Mouse (Mus musculus) neural tube, embryonic 12.5 days (tissue): ENCODE results near the gene Shld2. TPM values are rescaled to one million over a fixed set of nuclear protein-coding genes. Genes with fewer than 3 reads are reported as not detected.

ENCODE experiments used
- ATAC-seq: fragments of 200-750 bp; cut with Nextera tagmentation; 2 replicates; pipeline ENCODE4 v1.8.0; 2017; ENCODE audit warnings: low read depth, mild to moderate bottlenecking, moderate TSS enrichment, moderate library complexity; ENCODE audit not compliant: low FRiP score
- H3K27ac ChIP-seq: fragments of 300-500 bp; sonication (generic); 2 replicates; pipeline ENCODE4 v1.5.1; 2016
- H3K27me3 ChIP-seq: fragments of 300-500 bp; sonication (generic); replicated peaks from 2 replicates; pipeline ENCODE4 v1.6.1; 2016; ENCODE audit warnings: mild to moderate bottlenecking
- H3K36me3 ChIP-seq: fragments of 300-500 bp; sonication (generic); 2 replicates; pipeline ENCODE4 v1.6.1; 2016; ENCODE audit warnings: mild to moderate bottlenecking
- H3K4me1 ChIP-seq: fragments of 300-500 bp; sonication (generic); 2 replicates; pipeline ENCODE4 v1.6.1; 2016
- H3K4me2 ChIP-seq: fragments of 300-500 bp; sonication (generic); replicated peaks from 2 replicates; pipeline ENCODE4 v1.6.1; 2016; ENCODE audit warnings: mild to moderate bottlenecking
- H3K4me3 ChIP-seq: fragments of 300-500 bp; sonication (generic); 2 replicates; pipeline ENCODE4 v1.5.1; 2016
- H3K9ac ChIP-seq: fragments of 300-500 bp; sonication (generic); 2 replicates; pipeline ENCODE4 v1.6.1; 2016; ENCODE audit warnings: mild to moderate bottlenecking
- H3K9me3 ChIP-seq: fragments of 300-500 bp; sonication (generic); 2 replicates; pipeline ENCODE4 v1.6.1; 2016; ENCODE audit warnings: mild to moderate bottlenecking
- WGBS: fragments of 180-500 bp; shearing (Covaris S2); methylation state at CpG from one replicate; pipeline ENCODE4 v1.1.7; 2016; 5-methylcytosine and 5-hydroxymethylcytosine counted together
- polyA plus RNA-seq: library from polyadenylated mRNA; unstranded; fragments of >200 nt; fragmentation: Nextera tagmentation; extraction: Ambion mirVana; gene quantifications from 2 replicates; pipeline ENCODE4 v1.2.1, GENCODE M21; 2016

Gene Shld2
- polyA plus RNA-seq, 1 experiment from 2014 or later, result 7.2 TPM

DNA sequence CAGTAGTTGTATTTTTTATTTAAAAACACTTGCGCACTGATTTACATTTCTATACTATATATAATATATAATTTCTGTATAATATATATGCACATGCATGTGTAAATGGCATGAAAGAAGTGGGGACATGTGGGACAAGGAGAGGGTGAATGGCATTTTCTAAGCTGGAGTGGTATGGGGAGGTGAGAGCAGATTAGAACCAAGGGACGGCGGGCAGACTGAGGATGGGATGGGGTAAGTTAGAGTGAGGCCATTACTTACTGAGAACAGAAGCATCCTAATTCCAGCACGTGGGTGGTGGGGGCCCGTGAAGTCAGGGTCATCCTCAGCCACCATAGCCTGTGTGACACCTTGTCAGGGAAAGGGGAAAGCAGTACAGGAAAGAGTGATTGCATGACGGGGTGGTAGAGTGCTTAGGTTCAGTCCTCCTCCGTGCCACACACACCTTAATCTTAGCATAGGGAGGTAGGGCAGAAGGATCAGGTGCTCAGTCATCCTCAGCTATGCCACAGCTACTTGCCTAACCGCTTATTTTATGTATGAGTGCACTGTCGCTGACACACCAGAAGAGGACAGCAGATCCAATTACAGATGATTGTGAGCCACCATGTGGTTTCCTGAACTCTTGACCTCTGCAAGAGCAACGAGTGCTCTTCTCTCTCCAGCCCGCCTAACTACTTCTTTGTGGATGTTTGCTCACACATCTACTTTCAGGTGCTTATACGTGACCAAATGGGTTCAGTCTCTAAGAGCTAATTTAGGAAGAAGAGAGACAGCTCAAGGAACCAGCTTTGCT lies 35.7 kb upstream of the Shld2 start:
- no peaks in the 10 kb centered on the region for H3K27me3 ChIP-seq
- no peak overlapping the region for H3K9ac ChIP-seq
- peaks cover 29% of the 10 kb centered on the region for H3K36me3 ChIP-seq
- H3K4me1 ChIP-seq, result no peaks in the 10 kb centered on the region
- ATAC-seq, result 0 out of 2 replicates have a peak, but pooled peaks have one; percentile 33
- WGBS, result 54% methylated on average over 12 of the region's 12 CpGs
- H3K27ac ChIP-seq, result no peak overlapping the region
- no peak overlapping the region for H3K4me2 ChIP-seq
- no peaks in the 10 kb centered on the region for H3K9me3 ChIP-seq
- no peak overlapping the region for H3K4me3 ChIP-seq

DNA sequence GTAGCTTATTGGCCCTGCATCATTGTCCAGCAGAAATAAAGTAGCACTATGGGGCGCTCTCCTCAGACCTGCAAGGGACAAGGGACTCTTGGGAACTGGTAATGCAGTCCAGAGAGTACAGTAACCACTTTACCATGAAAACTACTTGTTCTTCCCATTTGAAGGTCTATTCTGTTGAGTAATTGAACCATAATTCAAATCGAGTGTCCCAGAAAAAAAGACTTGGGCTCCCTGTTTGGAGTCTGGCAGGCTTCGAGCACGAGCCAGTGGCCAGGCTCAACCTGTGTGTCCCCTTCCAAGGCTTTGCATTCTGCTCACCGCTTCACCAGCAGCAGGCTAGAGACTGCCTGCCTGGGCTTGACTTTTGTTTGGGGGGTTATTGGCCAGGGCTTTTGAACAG lies 34.1 kb upstream of the Shld2 start:
- Histone ChIP-seq H3K27me3 (no peaks in the 10 kb centered on the region), H3K9ac (no peak overlapping the region), H3K36me3 (peaks cover 42% of the 10 kb centered on the region), H3K4me2 (no peak overlapping the region), H3K4me3 (no peak overlapping the region), H3K27ac (no peak overlapping the region), H3K4me1 (no peaks in the 10 kb centered on the region), H3K9me3 (no peaks in the 10 kb centered on the region)
- ATAC-seq, result no peak
- WGBS, result 84% methylated on average over 5 of the region's 5 CpGs

- peaks cover 50% of the 10 kb centered on the region for H3K36me3 ChIP-seq
These were observed 32.8 kb upstream of the Shld2 start for GRCm38 (mm10) chr14:34343078-34343477.

DNA sequence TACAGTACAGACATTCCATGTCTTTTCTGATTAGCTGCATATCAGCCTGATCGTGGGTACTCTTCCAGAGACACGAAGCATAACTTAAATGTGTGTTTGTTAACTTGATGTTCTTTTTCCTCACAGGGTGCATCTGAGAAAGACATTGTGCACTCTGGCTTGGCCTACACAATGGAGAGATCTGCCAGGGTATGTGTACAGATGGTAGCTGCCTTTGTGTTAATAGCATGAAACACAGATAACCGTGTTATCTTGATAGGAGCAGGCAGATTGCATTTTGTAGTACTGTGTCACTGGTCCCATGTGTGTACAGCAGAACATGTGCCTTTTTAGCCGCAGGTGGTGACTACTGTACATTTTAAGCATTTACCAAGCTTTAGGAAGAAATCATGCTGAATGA lies 31.7 kb upstream of the Shld2 start:
- Histone ChIP-seq H3K4me2 (no peak overlapping the region), H3K4me1 (no peaks in the 10 kb centered on the region), H3K9me3 (no peaks in the 10 kb centered on the region), H3K27me3 (no peaks in the 10 kb centered on the region), H3K27ac (no peak overlapping the region), H3K9ac (no peak overlapping the region), H3K36me3 (peaks cover 60% of the 10 kb centered on the region), H3K4me3 (no peak overlapping the region)
- 90% methylated on average over 4 of the region's 4 CpGs for WGBS
- ATAC-seq, result no peak

More at GRCm38 (mm10) chr14:34343078-34343477, 32.8 kb upstream of the Shld2 start:
- no peak for ATAC-seq
- no peaks in the 10 kb centered on the region for H3K27me3 ChIP-seq
- H3K4me1 ChIP-seq, result no peaks in the 10 kb centered on the region
- no peak overlapping the region for H3K27ac ChIP-seq
- H3K9ac ChIP-seq, result no peak overlapping the region
- WGBS, result 95% methylated on average over 4 of the region's 4 CpGs
- H3K9me3 ChIP-seq, result no peaks in the 10 kb centered on the region
- no peak overlapping the region for H3K4me2 ChIP-seq
- H3K4me3 ChIP-seq, result no peak overlapping the region

DNA sequence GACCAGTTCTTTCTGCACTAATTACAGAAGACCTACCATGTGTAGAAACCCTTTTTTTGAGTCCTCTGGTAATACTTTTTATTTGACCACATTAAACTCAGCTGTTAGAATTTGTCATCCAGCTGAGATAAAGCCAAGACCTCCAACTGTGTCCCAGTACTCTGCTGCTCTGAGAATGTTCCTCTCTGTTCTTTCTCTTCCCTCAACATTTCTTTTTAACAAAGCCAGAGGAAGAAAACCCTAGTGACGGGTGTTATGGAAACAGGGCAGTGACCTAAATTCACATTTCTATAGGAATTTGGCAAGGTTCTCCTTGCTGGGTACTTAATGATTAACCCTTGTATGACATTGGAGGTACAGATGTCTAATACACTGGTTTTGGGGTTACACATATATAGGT lies 29.2 kb upstream of the Shld2 start:
- peaks cover 83% of the 10 kb centered on the region for H3K36me3 ChIP-seq
- WGBS, result 63% methylated on average over 1 of the region's 1 CpGs
- H3K4me1 ChIP-seq, result no peaks in the 10 kb centered on the region

DNA sequence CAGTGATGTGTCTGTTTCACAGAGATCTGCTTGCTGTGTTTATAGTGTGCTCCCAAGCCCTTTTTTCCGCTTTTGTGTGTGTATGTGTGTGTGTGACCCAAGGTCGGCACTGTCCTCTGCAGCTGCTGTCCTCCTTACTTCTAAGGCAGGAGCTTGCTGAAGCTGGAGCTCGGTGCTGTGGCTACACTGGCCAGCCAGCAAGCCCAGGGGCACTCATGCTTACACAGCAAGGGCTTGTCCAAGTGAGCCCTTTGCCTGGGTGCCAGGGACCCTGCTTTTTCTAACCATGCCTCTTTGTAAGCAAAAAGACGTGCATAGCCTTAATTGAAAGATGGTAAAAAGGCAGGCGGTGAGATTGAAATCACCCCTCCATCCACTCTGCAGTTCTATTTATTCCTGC lies 22.2 kb upstream of the Shld2 start:
- H3K27ac ChIP-seq, result no peak overlapping the region
- H3K27me3 ChIP-seq, result no peaks in the 10 kb centered on the region
- no peak overlapping the region for H3K4me3 ChIP-seq
- no peaks in the 10 kb centered on the region for H3K4me1 ChIP-seq
- no peak overlapping the region for H3K4me2 ChIP-seq
- WGBS, result 88% methylated on average over 5 of the region's 5 CpGs
- H3K9ac ChIP-seq, result no peak overlapping the region
- no peaks in the 10 kb centered on the region for H3K9me3 ChIP-seq
- no peak for ATAC-seq
- peaks cover 81% of the 10 kb centered on the region for H3K36me3 ChIP-seq

More for the DNA sequence above, 29.2 kb upstream of the Shld2 start:
- Histone ChIP-seq H3K4me2 (no peak overlapping the region), H3K27me3 (no peaks in the 10 kb centered on the region), H3K9me3 (no peaks in the 10 kb centered on the region), H3K4me3 (no peak overlapping the region), H3K27ac (no peak overlapping the region), H3K9ac (no peak overlapping the region)
- ATAC-seq, result no peak

DNA sequence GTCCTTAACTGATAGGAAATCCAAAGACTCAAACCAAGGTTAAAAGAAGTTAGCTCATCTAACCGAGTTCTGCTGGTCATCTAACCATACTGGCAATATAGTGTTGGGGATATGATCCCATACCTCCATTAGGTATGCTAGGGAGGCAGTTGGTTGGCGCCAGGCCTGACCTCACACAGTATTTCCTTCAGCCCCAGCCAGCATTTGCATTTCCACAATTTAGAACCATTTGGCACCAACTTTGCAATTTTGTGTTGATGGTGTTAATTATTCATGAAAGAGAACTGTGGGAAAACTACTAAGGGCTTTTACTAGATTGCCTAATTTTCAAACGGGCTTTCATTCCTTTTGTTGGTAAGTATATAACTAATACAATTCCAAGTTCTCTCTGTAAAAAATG lies 21.6 kb upstream of the Shld2 start:
- H3K27me3 ChIP-seq, result no peaks in the 10 kb centered on the region
- no peak overlapping the region for H3K27ac ChIP-seq
- no peak overlapping the region for H3K4me3 ChIP-seq
- no peak overlapping the region for H3K9ac ChIP-seq
- no peaks in the 10 kb centered on the region for H3K4me1 ChIP-seq
- H3K36me3 ChIP-seq, result peaks cover 76% of the 10 kb centered on the region
- ATAC-seq, result no peak
- 83% methylated on average over 3 of the region's 3 CpGs for WGBS
- H3K9me3 ChIP-seq, result no peaks in the 10 kb centered on the region
- H3K4me2 ChIP-seq, result no peak overlapping the region

DNA sequence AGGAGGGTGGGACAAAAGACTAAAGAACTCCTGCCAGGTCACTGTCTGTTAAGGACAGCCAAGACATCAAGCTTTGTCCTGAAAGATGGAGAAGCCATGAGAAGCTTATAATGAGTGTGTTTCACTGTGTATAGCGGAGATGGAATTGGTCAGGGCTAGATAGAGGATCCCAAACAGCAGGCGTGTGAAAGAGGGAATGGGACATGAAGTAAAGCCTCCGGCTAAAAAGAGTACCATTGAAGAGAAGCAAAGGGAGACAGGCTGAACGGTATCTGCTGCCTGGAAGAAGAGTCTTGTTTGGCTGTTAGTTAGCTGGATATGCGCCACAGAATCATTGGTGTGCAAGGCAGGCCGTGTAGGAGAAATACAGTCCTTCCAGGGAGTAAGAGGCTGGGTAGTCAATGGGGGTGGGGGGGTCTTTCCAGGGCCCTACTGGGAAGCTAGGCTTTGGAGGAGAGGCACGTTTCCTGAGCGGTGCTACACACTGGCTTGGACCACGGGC lies 20.4 kb upstream of the Shld2 start:
- Histone ChIP-seq H3K4me1 (no peaks in the 10 kb centered on the region), H3K4me3 (no peak overlapping the region), H3K9ac (no peak overlapping the region), H3K9me3 (no peaks in the 10 kb centered on the region), H3K4me2 (no peak overlapping the region), H3K27me3 (no peaks in the 10 kb centered on the region), H3K27ac (no peak overlapping the region), H3K36me3 (peaks cover 72% of the 10 kb centered on the region)
- WGBS, result 86% methylated on average over 9 of the region's 9 CpGs
- no peak for ATAC-seq

- 87% methylated on average over 1 of the region's 1 CpGs for WGBS
- Histone ChIP-seq H3K4me1 (no peaks in the 10 kb centered on the region), H3K4me2 (no peak overlapping the region), H3K36me3 (peaks cover 66% of the 10 kb centered on the region), H3K9me3 (no peaks in the 10 kb centered on the region), H3K27ac (no peak overlapping the region), H3K27me3 (no peaks in the 10 kb centered on the region), H3K4me3 (no peak overlapping the region), H3K9ac (no peak overlapping the region)
- no peak for ATAC-seq
These were observed 17.3 kb upstream of the Shld2 start for GRCm38 (mm10) chr14:34327618-34328017.

- Histone ChIP-seq H3K9me3 (no peaks in the 10 kb centered on the region), H3K36me3 (peaks cover 61% of the 10 kb centered on the region), H3K4me1 (no peaks in the 10 kb centered on the region), H3K27ac (no peak overlapping the region), H3K9ac (no peak overlapping the region), H3K4me3 (no peak overlapping the region), H3K27me3 (no peaks in the 10 kb centered on the region), H3K4me2 (no peak overlapping the region)
- WGBS, result 91% methylated on average over 3 of the region's 3 CpGs
- ATAC-seq, result no peak
These were observed 16.3 kb upstream of the Shld2 start for GRCm38 (mm10) chr14:34326606-34327005.

GRCm38 (mm10) chr14:34323576-34324085 lies 13.3 kb upstream of the Shld2 start:
- WGBS, result 95% methylated on average over 5 of the region's 5 CpGs
- no peak overlapping the region for H3K27ac ChIP-seq
- no peak overlapping the region for H3K4me3 ChIP-seq
- no peaks in the 10 kb centered on the region for H3K4me1 ChIP-seq
- H3K4me2 ChIP-seq, result no peak overlapping the region
- H3K9ac ChIP-seq, result no peak overlapping the region
- H3K36me3 ChIP-seq, result peaks cover 51% of the 10 kb centered on the region
- H3K27me3 ChIP-seq, result no peaks in the 10 kb centered on the region
- H3K9me3 ChIP-seq, result no peaks in the 10 kb centered on the region
- no peak for ATAC-seq

GRCm38 (mm10) chr14:34318113-34318512 lies 7.8 kb upstream of the Shld2 start:
- H3K4me2 ChIP-seq, result no peak overlapping the region
- no peak overlapping the region for H3K4me3 ChIP-seq
- H3K9ac ChIP-seq, result no peak overlapping the region
- H3K27me3 ChIP-seq, result no peaks in the 10 kb centered on the region
- no peak for ATAC-seq
- H3K27ac ChIP-seq, result no peak overlapping the region
- peaks cover 17% of the 10 kb centered on the region for H3K36me3 ChIP-seq
- peaks cover 2% of the 10 kb centered on the region for H3K4me1 ChIP-seq
- no peaks in the 10 kb centered on the region for H3K9me3 ChIP-seq

DNA sequence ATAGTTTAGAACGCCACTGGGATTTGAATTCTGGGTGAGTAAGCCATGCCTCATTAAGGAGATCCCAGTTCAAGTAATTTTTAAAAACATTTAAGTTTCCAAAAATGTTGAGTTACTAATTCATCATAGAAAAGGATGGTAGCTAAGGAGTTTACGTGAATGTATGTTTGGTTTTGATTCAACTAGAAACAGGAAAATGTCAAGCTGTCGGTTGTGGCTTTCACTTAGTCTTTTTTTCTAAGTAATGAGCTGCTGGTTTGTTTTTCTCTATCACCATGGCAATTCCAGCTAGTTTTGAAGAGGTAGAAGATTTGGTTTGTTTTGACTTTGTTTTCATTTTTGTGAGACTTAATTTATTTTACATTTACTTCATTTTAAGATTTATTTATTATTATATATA lies 7.1 kb upstream of the Shld2 start:
- 93% methylated on average over 3 of the region's 3 CpGs for WGBS
- Histone ChIP-seq H3K36me3 (peaks cover 17% of the 10 kb centered on the region), H3K9ac (no peak overlapping the region), H3K27me3 (no peaks in the 10 kb centered on the region), H3K9me3 (no peaks in the 10 kb centered on the region), H3K4me1 (peaks cover 9% of the 10 kb centered on the region), H3K27ac (no peak overlapping the region), H3K4me2 (no peak overlapping the region), H3K4me3 (no peak overlapping the region)
- no peak for ATAC-seq
